Mouse (Mus musculus) embryonic fibroblast, embryonic 13.5 days (primary cell): ENCODE data around the gene Atp13a2. TPM values are rescaled to one million over a fixed set of nuclear protein-coding genes. Genes with fewer than 3 reads are reported as not detected.

Source experiments
- H3K27ac ChIP-seq: 2 replicates; pipeline ENCODE4 v1.5.1; 2012; ENCODE audit warnings: low read length, control low read depth, inconsistent platforms; ENCODE audit not compliant: insufficient read depth
- H3K4me1 ChIP-seq: 2 replicates; pipeline ENCODE4 v1.6.1; 2011; ENCODE audit warnings: low read length; ENCODE audit not compliant: control insufficient read depth, insufficient read depth
- H3K4me3 ChIP-seq: 2 replicates; pipeline ENCODE4 v1.5.1; 2011; ENCODE audit warnings: mild to moderate bottlenecking, control low read depth, low read length; ENCODE audit not compliant: insufficient read depth
- CTCF ChIP-seq: IDR thresholded peaks from 2 replicates; pipeline ENCODE4 v1.5.1; 2011; ENCODE audit warnings: mild to moderate bottlenecking, control low read depth, low read length, moderate library complexity, borderline replicate concordance; ENCODE audit not compliant: insufficient read depth
- POLR2A ChIP-seq: IDR thresholded peaks from 2 replicates; pipeline ENCODE4 v1.6.1; 2011; ENCODE audit warnings: low read depth, mild to moderate bottlenecking, control low read depth, low read length, moderate library complexity
- polyA plus RNA-seq: library from polyadenylated mRNA; stranded (reverse); fragments of >200 nt; gene quantifications from 2 replicates; pipeline ENCODE4 v1.2.4, GENCODE M21; 2011; ENCODE audit warnings: low read depth; ENCODE audit not compliant: missing spikeins, insufficient read length

Gene Atp13a2
- polyA plus RNA-seq, 1 experiment: 16.6 TPM

DNA sequence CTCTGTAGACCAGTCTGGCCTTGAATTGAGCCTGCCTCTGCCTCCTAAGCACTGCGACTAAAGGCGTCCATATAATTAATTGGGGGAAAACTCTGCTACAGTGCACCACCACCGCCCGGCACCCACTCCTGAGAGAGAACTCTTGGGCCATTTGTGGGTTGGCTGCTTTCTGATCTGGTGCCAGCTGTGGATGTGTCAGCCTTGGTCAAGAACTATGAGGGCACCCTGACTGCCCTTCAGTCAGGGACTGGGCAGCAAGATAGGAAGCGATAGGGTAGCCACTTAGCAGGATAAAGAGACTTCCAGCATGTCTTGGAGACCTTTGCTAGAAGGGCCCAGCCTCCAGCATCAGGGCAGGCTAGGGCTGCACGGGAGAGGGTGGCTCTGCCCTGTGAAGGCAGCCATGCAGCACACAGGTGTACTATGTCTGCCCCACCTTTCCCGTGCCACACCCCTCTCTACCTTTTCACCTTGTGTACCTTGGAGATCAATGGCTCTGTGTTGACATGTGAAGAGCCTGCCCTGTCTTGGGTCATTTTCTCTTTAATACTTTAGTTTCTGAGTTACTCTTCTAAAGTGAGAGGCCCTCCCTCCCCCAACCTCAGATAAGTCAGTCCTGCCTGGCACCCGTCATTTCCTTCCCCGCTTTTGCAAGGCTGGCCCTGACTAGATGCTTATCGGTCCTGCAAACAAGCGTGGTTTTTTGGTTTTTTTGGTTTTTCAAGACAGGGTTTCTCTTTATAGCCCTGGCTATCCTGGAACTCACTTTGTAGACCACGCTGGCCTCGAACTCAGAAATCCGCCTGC lies 8.6 kb upstream of the Atp13a2 start:
- Histone ChIP-seq H3K4me3 (no peak overlapping the region), H3K27ac (no peak overlapping the region), H3K4me1 (no peaks in the 10 kb centered on the region)
- TF ChIP-seq POLR2A (no peak), CTCF (no peak)

DNA sequence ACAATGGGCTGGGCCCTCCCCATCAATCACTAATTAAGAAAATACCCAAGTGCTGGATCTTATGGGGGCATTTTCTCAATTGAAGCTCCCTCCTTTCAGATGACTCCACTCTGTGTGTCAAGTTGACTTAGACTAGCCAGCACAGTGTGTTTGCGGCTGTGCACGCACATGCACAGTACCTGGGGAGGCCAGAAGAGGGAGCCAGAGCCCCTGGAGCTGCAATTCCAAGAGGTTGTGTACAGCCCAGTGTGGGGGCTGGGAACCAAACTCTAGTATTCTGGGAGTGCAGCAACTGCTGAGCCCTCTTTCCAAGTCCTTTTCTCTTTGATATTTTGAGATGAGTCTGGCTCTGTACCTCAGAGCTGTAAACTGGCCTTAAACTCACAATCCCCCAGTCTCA lies 5.1 kb upstream of the Atp13a2 start:
- Histone ChIP-seq H3K4me3 (no peak overlapping the region), H3K4me1 (no peaks in the 10 kb centered on the region), H3K27ac (no peak overlapping the region)
- peak; percentile 22; the same call in 1 of the 2 replicates for TF ChIP-seq CTCF
- no peak for TF ChIP-seq POLR2A

DNA sequence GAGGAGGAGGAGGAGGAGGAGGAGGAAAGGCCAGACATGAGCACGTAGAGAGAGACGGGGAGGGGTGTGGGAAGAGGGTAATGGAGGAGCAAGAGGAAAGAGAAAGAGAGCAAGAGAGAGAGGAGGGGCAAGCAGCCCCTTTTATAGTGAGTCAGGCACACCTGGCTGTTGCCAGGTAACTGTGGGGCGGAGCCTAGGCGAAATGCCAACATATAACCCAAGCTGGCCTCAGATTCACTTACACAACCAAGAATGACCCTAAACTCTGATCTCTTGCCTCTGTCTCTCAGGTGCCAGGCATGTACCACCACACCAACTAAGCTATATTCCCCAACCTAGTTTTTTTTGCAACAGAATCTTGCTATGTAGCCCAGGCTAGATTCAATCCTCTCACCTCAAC lies 3.9 kb upstream of the Atp13a2 start:
- no peaks in the 10 kb centered on the region for H3K4me1 ChIP-seq
- TF ChIP-seq CTCF (no peak), POLR2A (no peak)
- no peak overlapping the region for H3K4me3 ChIP-seq
- H3K27ac ChIP-seq: no peak overlapping the region

DNA sequence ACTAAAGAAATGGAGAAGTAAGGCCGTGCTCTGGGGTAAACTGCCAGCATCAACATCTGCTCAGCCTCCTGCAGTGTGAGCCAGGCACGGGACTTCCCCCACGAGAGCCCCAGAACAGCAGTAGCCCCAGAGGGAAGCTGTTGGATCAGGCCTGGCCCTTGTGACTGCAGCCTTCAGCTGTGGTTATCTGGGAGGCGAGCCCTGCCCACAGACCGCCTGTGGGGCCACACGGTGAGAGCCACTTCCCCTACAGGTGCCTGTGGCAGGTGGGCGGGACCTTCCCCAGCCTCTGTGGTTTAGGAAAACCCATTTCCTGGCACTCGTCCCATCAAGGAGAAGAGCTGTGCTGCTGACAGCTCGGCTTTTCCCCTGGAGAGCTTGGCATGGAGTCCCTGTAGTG lies 3.2 kb upstream of the Atp13a2 start:
- no peak for TF ChIP-seq POLR2A
- TF ChIP-seq CTCF: no peak
- Histone ChIP-seq H3K4me1 (no peaks in the 10 kb centered on the region), H3K4me3 (no peak overlapping the region), H3K27ac (no peak overlapping the region)

DNA sequence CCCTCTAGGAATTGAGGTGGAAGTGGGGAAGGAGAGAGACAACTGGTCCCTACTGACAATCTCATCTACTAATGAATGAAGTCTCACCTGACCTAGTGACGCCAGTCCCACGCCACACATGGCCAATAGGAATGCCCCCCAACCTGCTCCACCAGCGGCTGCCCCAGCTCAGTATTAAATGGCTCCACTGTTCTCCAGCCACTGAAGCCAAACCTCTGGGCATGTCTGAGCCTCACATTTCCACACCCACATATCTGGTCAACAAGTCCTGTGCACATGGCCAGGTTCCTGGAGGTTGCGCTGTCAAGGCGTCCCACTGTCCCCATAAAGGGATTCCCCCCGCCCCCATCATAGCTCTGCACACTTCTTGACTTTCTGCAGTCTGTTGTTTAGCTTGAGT lies 2.1 kb upstream of the Atp13a2 start:
- H3K4me1 ChIP-seq: no peaks in the 10 kb centered on the region
- no peak overlapping the region for H3K27ac ChIP-seq
- TF ChIP-seq CTCF (no peak), POLR2A (no peak)
- H3K4me3 ChIP-seq: no peak overlapping the region

DNA sequence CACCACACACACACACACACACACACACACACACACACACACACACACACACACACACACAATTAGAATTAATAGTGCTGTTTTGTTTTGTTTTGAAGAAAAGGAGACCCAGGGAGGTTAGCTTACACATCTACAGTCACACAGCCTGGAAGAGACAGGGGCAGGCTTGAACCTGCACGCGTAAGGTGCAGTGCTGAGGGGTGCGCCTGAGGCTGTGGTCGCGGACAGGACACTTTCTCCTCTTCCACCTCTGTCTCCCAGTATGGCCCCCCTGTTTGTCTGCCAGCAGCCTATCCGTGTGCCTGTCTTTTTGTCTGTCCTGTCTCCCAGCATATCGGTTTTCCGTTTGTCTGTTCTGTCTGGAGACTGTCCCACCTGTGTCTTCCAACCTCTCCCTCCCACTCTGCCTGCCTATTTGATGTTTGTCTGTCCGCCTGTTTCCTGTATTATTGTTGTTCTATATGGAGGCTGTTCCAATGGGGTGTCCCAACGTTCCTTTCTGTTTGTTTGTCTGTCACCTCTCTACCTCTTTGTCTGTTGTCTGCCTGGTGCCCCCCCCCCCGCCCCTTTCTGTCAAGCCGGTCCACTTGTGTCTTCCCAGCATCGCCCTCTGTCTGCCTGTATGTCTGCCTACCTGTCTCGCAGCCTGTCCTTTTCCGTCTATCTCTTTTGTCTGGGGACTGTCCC lies 506 bp upstream of the Atp13a2 start:
- no peaks in the 10 kb centered on the region for H3K4me1 ChIP-seq
- H3K27ac ChIP-seq: no peak overlapping the region

DNA sequence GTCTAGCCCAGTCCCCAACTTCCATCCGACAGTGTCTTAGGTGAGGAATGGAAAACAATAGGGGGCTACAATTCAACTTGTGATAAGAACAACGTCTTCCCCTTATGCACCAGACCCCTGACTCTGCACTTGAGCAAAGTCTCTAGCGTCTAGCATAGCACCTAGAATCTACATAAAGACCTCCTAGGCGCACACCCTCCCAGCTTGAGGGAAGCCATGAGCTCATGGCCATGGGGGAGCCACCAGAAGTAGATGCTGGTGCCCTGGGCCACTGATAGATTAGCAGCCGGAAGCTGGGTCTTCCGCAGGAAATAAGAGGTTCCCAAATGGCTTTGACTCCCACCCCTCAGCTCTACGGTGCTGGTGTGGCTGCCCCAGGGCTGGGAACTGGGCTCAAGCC lies 803 bp downstream of the Atp13a2 start:
- Histone ChIP-seq H3K4me1 (no peaks in the 10 kb centered on the region), H3K4me3 (peak overlapping the region; percentile 86), H3K27ac (no peak overlapping the region)
- TF ChIP-seq CTCF (no peak), POLR2A (no peak)

More for the DNA sequence above, 506 bp upstream of the Atp13a2 start:
- no peak for TF ChIP-seq POLR2A
- no peak for TF ChIP-seq CTCF
- peak overlapping the region; percentile 86 for H3K4me3 ChIP-seq

DNA sequence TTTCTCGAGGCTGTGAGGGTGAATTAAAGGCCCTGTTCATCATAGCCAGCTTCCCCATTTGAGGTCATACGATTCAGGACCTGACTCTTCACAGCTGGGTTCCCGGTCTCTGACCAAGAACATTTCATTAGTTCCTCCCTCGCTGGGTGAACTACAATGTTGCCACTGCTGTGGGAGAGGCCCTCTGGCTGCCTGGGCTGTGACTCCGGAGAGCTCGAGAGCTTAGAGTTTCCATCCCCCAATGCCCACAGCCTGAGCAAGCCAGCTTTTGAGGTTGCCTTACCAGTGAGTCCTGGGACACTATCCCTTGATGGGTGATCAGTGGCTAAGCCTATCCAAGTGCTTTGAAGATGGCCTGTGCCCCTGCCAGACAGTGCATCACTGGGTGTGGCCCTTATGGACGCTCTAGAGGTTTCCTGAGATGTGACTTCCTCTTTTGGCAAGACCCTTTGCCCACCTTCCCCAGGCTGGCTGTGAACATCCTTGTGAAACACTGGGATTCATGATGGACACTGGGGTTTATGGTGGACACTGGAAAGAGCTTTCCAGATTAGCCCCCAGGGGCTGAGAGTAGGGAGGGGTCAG lies 2.1 kb downstream of the Atp13a2 start:
- TF ChIP-seq POLR2A (no peak), CTCF (no peak)
- Histone ChIP-seq H3K27ac (no peak overlapping the region), H3K4me1 (no peaks in the 10 kb centered on the region), H3K4me3 (no peak overlapping the region)

DNA sequence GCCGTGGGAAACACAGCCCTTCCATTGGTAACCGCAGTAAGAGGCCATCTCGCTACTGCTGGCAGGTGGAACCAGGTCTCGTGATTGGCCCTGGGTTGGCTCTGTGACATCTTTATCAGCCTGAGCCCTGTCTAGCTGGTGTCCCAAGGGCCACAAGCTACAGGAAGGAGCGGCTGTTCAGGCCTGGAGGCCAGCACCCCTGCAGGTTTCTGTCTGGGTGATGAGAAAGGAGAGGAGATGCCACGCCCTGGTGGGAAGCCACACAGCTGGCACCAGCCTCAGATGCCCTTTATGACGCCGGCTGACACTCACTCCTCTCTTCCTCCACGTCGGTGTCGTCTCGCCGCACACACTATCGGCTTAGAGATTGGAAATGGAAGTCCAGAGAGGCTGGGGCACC lies 2.8 kb downstream of the Atp13a2 start:
- Histone ChIP-seq H3K27ac (no peak overlapping the region), H3K4me1 (no peaks in the 10 kb centered on the region), H3K4me3 (no peak overlapping the region)
- TF ChIP-seq CTCF (no peak), POLR2A (no peak)

DNA sequence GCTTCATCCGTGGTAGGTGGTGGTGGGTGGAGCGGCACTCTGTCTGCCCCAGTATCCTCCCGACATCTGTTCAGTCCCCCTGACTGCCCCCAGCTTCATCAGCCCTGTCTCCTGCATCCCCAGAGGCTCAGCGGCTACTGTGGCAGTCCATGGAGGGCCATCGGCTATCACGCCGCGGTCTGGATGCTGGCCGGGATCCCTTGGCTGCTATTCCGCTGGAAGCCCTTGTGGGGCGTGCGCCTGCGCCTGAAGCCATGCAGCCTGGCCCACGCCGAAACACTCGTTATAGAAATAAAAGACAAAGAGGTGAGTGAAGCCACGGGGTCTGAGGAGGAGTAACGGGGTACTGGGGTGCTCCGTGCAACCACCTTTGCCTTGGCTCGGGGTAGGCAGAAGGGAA lies 5.5 kb downstream of the Atp13a2 start:
- H3K4me1 ChIP-seq: no peaks in the 10 kb centered on the region
- TF ChIP-seq POLR2A (no peak), CTCF (no peak)
- H3K27ac ChIP-seq: no peak overlapping the region
- H3K4me3 ChIP-seq: no peak overlapping the region
